Mouse (Mus musculus): Measurements from ENCODE around the gene Tcp11l2. TPM values are rescaled to one million over a fixed set of nuclear protein-coding genes. Genes with fewer than 3 reads are reported as not detected.

The Tcp11l2 gene
- polyA plus RNA-seq, 1 experiment: 97.0 TPM

DNA sequence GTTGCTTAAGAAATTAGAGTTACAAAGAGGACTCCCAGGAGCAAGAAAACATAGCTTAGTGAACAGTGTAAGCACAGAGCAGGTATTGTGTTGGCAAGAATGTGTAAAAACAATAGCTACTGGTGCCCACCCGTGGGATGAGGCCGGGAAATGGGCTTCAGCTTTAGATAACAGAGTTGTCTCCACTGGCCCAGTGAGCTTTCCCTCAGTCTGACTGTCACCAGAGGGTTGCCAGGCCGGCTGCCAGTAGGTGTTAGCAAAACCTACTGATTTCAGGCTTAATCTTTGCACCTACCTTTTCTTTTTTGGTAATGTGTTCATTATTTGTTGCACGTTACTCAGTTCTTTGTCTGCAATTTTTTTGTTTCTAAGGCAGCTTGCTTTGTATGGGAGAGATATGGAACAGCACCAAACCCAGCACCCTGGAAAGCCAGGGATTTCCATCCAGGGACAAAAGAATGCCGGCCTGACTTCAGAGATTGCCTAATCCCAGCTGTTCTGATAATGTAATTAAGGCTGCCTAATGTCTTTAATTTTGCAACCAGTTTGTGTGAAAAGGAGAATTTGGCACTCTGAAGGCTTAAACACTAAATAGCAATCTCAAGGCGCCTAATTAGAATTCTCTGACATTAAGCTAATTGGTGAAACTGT, 81.1 kb downstream of the Tcp11l2 start:
- Histone ChIP-seq H3K4me1 (ENCODE audit: control insufficient read depth, insufficient read depth, low read length) (peaks cover 10% of the 10 kb centered on the region), H3K4me3 (replicated peaks; ENCODE audit: extremely low read depth, low read depth, low read length) (no peak overlapping the region)
- WGBS: 54% methylated on average over 6 of the region's 6 CpGs
- no peak for TF ChIP-seq CTCF (IDR thresholded peaks at IDR 0.05; ENCODE audit: insufficient read depth, low read length)
- no peak for TF ChIP-seq POLR2A (IDR thresholded peaks at IDR 0.05; ENCODE audit: borderline replicate concordance, extremely low read depth, low read depth, low read length)
- DNase-seq: no peak

- TF ChIP-seq CTCF (IDR thresholded peaks at IDR 0.05; ENCODE audit: insufficient read depth, low read length) (no peak), POLR2A (IDR thresholded peaks at IDR 0.05; ENCODE audit: borderline replicate concordance, extremely low read depth, low read depth, low read length) (no peak)
- Histone ChIP-seq H3K4me3 (replicated peaks; ENCODE audit: extremely low read depth, low read depth, low read length) (no peak overlapping the region), H3K4me1 (ENCODE audit: control insufficient read depth, insufficient read depth, low read length) (peaks cover 10% of the 10 kb centered on the region)
- DNase-seq: no peak
- 33% methylated on average over 18 of the region's 18 CpGs for WGBS
These were observed 81.8 kb downstream of the Tcp11l2 start for GRCm38 (mm10) chr10:84658088-84658848.

DNA sequence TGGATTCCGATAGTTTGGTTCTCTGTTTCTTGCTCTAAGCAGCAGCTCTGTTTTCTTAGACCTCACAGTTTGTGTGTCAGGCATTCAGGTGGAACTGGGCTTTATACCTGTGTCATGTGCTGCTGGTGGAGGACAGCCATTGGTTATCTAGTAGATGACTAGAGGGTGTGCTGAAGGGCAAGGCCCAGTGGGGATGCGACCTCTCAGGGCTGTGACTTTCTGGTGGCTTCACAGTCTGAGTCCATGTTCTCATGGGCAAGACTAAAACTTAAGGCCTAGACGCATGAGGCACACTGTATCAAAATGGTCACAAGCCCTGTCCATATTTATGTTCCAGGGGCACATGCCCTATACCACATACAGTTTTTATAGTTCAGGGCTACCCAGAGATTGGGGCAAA, 82.9 kb downstream of the Tcp11l2 start:
- TF ChIP-seq CTCF (IDR thresholded peaks at IDR 0.05; ENCODE audit: insufficient read depth, low read length) (no peak), POLR2A (IDR thresholded peaks at IDR 0.05; ENCODE audit: borderline replicate concordance, extremely low read depth, low read depth, low read length) (no peak)
- 95% methylated on average over 3 of the region's 3 CpGs for WGBS
- DNase-seq: no peak
- H3K4me1 ChIP-seq (ENCODE audit: control insufficient read depth, insufficient read depth, low read length): peaks cover 10% of the 10 kb centered on the region
- no peak overlapping the region for H3K4me3 ChIP-seq (replicated peaks; ENCODE audit: extremely low read depth, low read depth, low read length)

- TF ChIP-seq CTCF (IDR thresholded peaks at IDR 0.05; ENCODE audit: insufficient read depth, low read length) (no peak), POLR2A (IDR thresholded peaks at IDR 0.05; ENCODE audit: borderline replicate concordance, extremely low read depth, low read depth, low read length) (no peak)
- no peak overlapping the region for H3K4me3 ChIP-seq (replicated peaks; ENCODE audit: extremely low read depth, low read depth, low read length)
- WGBS: 95% methylated on average over 6 of the region's 6 CpGs
- peaks cover 5% of the 10 kb centered on the region for H3K4me1 ChIP-seq (ENCODE audit: control insufficient read depth, insufficient read depth, low read length)
- DNase-seq: no peak
These were observed 85.7 kb downstream of the Tcp11l2 start for GRCm38 (mm10) chr10:84662138-84662537.

Other genes starting within 250 kb of the Tcp11l2 start
- 19.2 and 24.3 TPM in 2 replicates for gene Nuak1, start 136.0 kb upstream of the Tcp11l2 start, polyA plus RNA-seq (2012; rRNA removed)
- gene Ckap4, start 42.6 kb upstream of the Tcp11l2 start, polyA plus RNA-seq (2012; rRNA removed): 20.9 and 26.5 TPM in 2 replicates
- 4.0 and 5.7 TPM in 2 replicates for gene Polr3b, start 45.7 kb downstream of the Tcp11l2 start, polyA plus RNA-seq (2012; rRNA removed)
- gene Rfx4, start 179.4 kb downstream of the Tcp11l2 start, polyA plus RNA-seq (2012; rRNA removed): 0.05 and 0.13 TPM in 2 replicates

Measured in lung, adult 2 months (tissue).